Mouse (Mus musculus): Measurements from ENCODE around the gene Lzic. TPM values are rescaled to one million over a fixed set of nuclear protein-coding genes. Genes with fewer than 3 reads are reported as not detected.
A peak's percentile ranks its signal among the peaks of the same experiment; 100 is the strongest.

The Lzic gene
- total and polyA plus RNA-seq, 3 experiments, result 25.0 to 26.2 TPM; not detected in 1

DNA sequence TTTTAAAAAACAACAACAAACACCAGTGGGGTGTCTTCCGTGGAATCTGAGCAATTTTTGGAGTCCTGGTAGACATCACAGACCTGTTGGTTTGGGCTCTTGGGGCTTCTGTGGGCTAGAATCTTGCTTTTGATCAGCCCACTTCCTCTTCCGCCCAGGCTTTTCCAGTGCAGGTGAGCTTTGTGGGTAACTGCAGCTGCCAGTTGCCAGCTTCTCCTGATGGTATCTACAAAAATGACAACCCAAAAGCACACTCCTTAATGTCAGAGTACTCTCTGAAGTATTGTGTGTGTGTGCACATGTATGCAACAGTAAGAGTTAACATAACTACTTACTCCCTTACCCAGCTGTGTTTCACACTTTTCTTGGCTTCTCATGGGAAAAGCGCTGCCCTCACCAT, 15.5 kb upstream of the Lzic start:
- Histone ChIP-seq H3K36me3 (ENCODE audit: control insufficient read depth in 1 of 2, insufficient read depth in 2 of 2, low read length in 2 of 2) (peaks cover 0 to 5% of the 10 kb centered on the region in 2 experiments; a peak in 2 of 4 replicates), H3K9ac (ENCODE audit: control insufficient read depth, low read depth, low read length, poor library complexity, severe bottlenecking) (no peak overlapping the region), H3K27ac (ENCODE audit: control insufficient read depth, low read depth, low read length) (no peak overlapping the region), H3K4me1 (ENCODE audit: control insufficient read depth in 1 of 2, insufficient read depth in 2 of 2, low read length in 2 of 2) (peaks cover 0 to 6% of the 10 kb centered on the region in 2 experiments; a peak in 2 of 4 replicates), H3K4me3 (ENCODE audit: control insufficient read depth in 1 of 2, insufficient read depth in 1 of 2, low read depth in 2 of 2, low read length in 2 of 2) (no peak overlapping the region), H3K27me3 (ENCODE audit: control insufficient read depth in 1 of 2, insufficient read depth in 2 of 2, low read length in 2 of 2) (no peaks in the 10 kb centered on the region), H3K79me2 (ENCODE audit: control insufficient read depth, insufficient read depth, low read length, poor library complexity) (no peaks in the 10 kb centered on the region), H3K9me3 (replicated peaks; ENCODE audit: insufficient read depth, low read length) (no peaks in the 10 kb centered on the region)
- TF ChIP-seq TCF12 (IDR thresholded peaks at IDR 0.05; ENCODE audit: low read depth, low read length), result peak; percentile 61; the same call in 1 of the 2 replicates
- peak; percentile 48; the same call in 1 of the 2 replicates for TF ChIP-seq BHLHE40 (IDR thresholded peaks at IDR 0.05; ENCODE audit: borderline replicate concordance, low read depth, low read length)
- TF ChIP-seq SMC3 (IDR thresholded peaks at IDR 0.05; ENCODE audit: low read depth, low read length), result no peak
- peak; percentile 39 to 52; a peak in 3 of 4 replicates for TF ChIP-seq EP300 (IDR thresholded peaks at IDR 0.05; ENCODE audit: low read depth in 1 of 2, low read length in 2 of 2)
- TF ChIP-seq MAX (IDR thresholded peaks at IDR 0.05; ENCODE audit: low read length), result 0 out of 2 replicates have a peak, but pooled peaks have one; percentile 18
- TF ChIP-seq POLR2AphosphoS2 (IDR thresholded peaks at IDR 0.05; ENCODE audit: low read length), result no peak
- peak; percentile 53; the same call in 1 of the 2 replicates for TF ChIP-seq MXI1 (IDR thresholded peaks at IDR 0.05; ENCODE audit: low read depth, low read length)
- peak; percentile 36; the same call in 1 of the 2 replicates for TF ChIP-seq SIN3A (IDR thresholded peaks at IDR 0.05; ENCODE audit: low read length)
- TF ChIP-seq ETS1 (IDR thresholded peaks at IDR 0.05; ENCODE audit: low read depth, low read length), result peak; percentile 61; the same call in 1 of the 2 replicates
- no peak for TF ChIP-seq E2F4 (IDR thresholded peaks at IDR 0.05; ENCODE audit: borderline replicate concordance, low read depth, low read length)
- TF ChIP-seq RCOR1 (IDR thresholded peaks at IDR 0.05; ENCODE audit: low read depth, low read length), result peak; percentile 57
- no peak for TF ChIP-seq TBP (IDR thresholded peaks at IDR 0.05; ENCODE audit: low read depth, low read length)
- no peak for TF ChIP-seq USF2 (IDR thresholded peaks at IDR 0.05; ENCODE audit: borderline replicate concordance in 1 of 2, insufficient read depth in 1 of 2, low read depth in 1 of 2, low read length in 2 of 2)
- no peak for TF ChIP-seq POLR2A (IDR thresholded peaks at IDR 0.05; ENCODE audit: control insufficient read depth in 1 of 2, insufficient read depth in 1 of 2, low read depth in 1 of 2, low read length in 2 of 2, poor library complexity in 1 of 2)
- DNase-seq (ENCODE audit: low read depth, low spot score), result peak; percentile 43

DNA sequence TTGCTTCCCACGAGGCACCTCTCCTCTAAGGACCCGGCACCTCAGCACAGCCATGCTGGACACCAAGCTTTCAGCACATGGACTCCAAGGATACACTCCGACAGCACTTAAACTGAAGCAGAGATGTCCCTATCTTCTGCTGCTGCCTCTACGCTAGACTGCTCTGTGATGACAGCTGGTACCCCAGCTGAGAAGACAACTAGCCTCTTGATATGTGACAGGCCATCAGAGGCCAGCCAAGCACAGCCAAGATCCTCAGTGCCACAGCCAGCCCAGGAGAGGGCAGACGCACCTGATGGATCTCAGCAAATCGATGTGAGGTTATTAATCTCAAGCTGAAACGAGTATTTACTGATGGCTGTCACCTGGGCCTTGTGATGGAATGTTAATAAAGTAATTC, 9.9 kb upstream of the Lzic start:
- Histone ChIP-seq H3K9ac (ENCODE audit: control insufficient read depth, low read depth, low read length, poor library complexity, severe bottlenecking) (no peak overlapping the region), H3K4me3 (ENCODE audit: control insufficient read depth in 1 of 2, insufficient read depth in 1 of 2, low read depth in 2 of 2, low read length in 2 of 2) (no peak overlapping the region), H3K9me3 (replicated peaks; ENCODE audit: insufficient read depth, low read length) (no peaks in the 10 kb centered on the region), H3K36me3 (ENCODE audit: control insufficient read depth in 1 of 2, insufficient read depth in 2 of 2, low read length in 2 of 2) (no peaks in the 10 kb centered on the region), H3K27me3 (ENCODE audit: control insufficient read depth in 1 of 2, insufficient read depth in 2 of 2, low read length in 2 of 2) (no peaks in the 10 kb centered on the region), H3K27ac (ENCODE audit: control insufficient read depth, low read depth, low read length) (no peak overlapping the region), H3K4me1 (ENCODE audit: control insufficient read depth in 1 of 2, insufficient read depth in 2 of 2, low read length in 2 of 2) (no peaks in the 10 kb centered on the region), H3K79me2 (ENCODE audit: control insufficient read depth, insufficient read depth, low read length, poor library complexity) (no peaks in the 10 kb centered on the region)
- TF ChIP-seq TCF12 (IDR thresholded peaks at IDR 0.05; ENCODE audit: low read depth, low read length), result no peak
- no peak for TF ChIP-seq MYB (IDR thresholded peaks at IDR 0.05; ENCODE audit: low read depth, low read length)
- TF ChIP-seq BHLHE40 (IDR thresholded peaks at IDR 0.05; ENCODE audit: borderline replicate concordance, low read depth, low read length), result no peak
- TF ChIP-seq MAX (IDR thresholded peaks at IDR 0.05; ENCODE audit: low read length), result no peak
- no peak for TF ChIP-seq UBTF (IDR thresholded peaks at IDR 0.05; ENCODE audit: borderline replicate concordance, insufficient read depth, low read depth, low read length)
- TF ChIP-seq USF2 (IDR thresholded peaks at IDR 0.05; ENCODE audit: borderline replicate concordance in 1 of 2, insufficient read depth in 1 of 2, low read depth in 1 of 2, low read length in 2 of 2), result no peak
- no peak for TF ChIP-seq ZMIZ1 (IDR thresholded peaks at IDR 0.05; ENCODE audit: low read depth, low read length)
- no peak for TF ChIP-seq TAL1 (IDR thresholded peaks at IDR 0.05; ENCODE audit: low read length)
- no peak for TF ChIP-seq ZKSCAN1 (IDR thresholded peaks at IDR 0.05; ENCODE audit: low read depth, low read length)
- no peak for TF ChIP-seq MEF2A (IDR thresholded peaks at IDR 0.05; ENCODE audit: extremely low read depth, insufficient replicate concordance, low read depth, low read length, poor library complexity, severe bottlenecking)
- TF ChIP-seq CHD2 (IDR thresholded peaks at IDR 0.05; ENCODE audit: low read length), result no peak
- no peak for TF ChIP-seq EP300 (IDR thresholded peaks at IDR 0.05; ENCODE audit: low read depth in 1 of 2, low read length in 2 of 2)
- no peak for TF ChIP-seq KAT2A (conservative IDR thresholded peaks at IDR 0.05; ENCODE audit: low read depth, low read length)
- no peak for TF ChIP-seq NELFE (IDR thresholded peaks at IDR 0.05; ENCODE audit: low read depth, low read length)
- TF ChIP-seq HCFC1 (IDR thresholded peaks at IDR 0.05; ENCODE audit: low read depth, low read length), result no peak
- TF ChIP-seq MAFK (IDR thresholded peaks at IDR 0.05; ENCODE audit: borderline replicate concordance, low read depth, low read length), result no peak
- DNase-seq (ENCODE audit: low read depth, low spot score), result no peak
